Mouse (Mus musculus): ENCODE results near the gene Gm20671.

DNA sequence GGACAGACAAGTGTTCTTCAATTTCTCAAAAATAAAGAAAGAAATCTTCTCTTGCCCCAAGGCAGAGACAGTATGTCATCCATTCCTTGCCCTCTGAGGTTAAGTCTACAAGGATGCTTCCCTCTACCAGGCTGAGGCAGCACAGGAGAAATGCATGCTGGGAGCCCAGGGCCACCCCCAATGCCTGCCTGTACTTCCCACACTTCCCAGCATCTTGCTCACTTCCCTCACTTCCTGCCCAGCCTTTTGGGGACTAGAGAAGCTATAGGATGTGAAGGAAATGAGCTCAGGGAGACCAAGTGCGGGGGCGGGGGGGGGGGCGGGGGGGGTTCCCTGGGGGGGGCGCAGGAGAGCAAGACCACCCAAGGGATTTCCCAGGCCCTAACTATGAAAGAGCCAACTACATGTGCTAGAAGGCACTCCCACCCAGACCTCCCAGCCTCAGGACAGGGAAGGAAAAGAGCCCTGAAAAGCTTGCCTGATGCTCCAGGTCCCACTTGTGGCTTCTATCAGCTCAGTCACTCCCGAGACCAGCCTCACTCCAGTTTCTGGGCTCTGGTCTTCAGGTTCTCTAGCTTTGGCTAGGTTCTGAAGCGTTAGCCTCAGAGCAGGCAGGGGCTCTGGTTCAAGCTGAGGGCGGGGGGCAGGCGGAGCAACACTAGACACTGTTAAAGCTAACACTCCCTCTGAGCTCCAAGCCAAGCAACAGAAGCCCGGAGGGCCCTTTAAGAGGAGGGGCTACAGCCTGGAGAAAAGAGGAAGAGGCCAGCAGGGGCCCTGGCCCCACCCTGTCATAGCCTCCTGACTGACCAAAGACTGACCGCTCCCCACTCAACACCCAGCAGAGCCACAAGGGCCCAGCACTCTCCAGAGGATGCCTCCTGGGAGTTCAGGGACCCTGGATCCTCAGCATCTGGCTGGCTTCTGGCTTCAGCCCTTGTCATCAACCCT lies 80.9 kb downstream of the Gm20671 start:
- TF ChIP-seq CTCF (IDR thresholded peaks at IDR 0.05; ENCODE audit: borderline replicate concordance, extremely low read depth, insufficient read depth, insufficient read length) (no peak), POLR2A (IDR thresholded peaks at IDR 0.05; ENCODE audit: borderline replicate concordance, extremely low read depth, insufficient read depth, insufficient read length, poor library complexity, severe bottlenecking) (no peak)
